Mouse (Mus musculus): ENCODE measurements around the gene Lalba.
"Not testable (repeated sequence)": the region's sequence is repeated elsewhere in the genome, so short reads cannot be mapped to it uniquely, and the experiment has no call there.

The Lalba gene

DNA sequence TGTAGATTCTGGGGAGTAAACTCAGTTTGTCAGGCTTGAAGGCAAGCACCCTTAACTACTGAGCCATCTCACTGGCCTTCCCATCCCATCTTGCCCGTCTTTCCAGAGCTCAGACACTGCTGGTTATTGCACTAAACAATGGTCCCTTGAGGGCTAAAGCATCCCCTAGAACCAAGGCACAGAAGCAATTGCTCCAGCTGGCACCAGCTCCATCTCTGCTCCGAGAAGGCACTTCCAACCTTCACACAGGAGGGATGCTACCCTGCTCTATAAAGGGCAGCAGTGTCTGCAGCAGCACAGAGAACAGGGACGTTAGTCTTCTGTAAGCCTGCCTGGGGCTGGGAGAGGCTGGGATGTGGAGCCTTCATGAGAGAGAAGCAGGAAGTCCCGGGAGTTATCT lies 9.6 kb upstream of the Lalba start, which contains the start of gene Olfr279:
Gene Olfr279 (plus strand): TSS at position 301 of the 400 bp plus-strand sequence.
- DNase-seq (ENCODE audit: low read depth, low spot score), result no peak

- DNase-seq (ENCODE audit: low read depth, low spot score), result no peak
These were observed 8.8 kb upstream of the Lalba start for GRCm38 (mm10) chr15:98491332-98491731.

DNA sequence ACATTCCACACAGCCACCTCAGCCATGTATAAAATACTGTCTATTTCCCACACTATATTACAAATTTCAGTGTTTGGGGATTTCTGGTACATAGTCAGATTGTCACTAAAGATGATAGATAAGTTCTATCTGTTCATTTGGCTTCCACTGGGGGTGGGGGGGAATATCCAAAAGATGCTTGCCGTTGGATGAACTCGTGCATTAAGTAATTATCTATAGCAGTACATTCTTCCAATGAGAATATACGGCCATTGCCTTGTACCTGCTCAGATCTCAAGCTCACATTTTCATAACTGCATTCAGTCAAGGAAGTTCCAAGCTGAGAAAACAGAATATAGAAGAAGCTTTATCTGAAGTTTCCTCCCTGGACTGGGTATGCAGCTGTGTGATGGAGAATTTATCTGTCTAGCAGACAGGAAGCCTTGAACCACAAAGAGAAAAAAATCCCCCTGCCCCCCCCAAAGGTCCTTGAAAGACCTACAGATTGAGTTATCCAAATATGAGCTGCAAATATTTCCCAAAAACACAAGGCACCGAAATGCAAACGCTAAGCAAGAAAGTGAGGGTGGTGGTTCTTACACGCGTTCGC lies 4.0 kb upstream of the Lalba start:
- no peak for DNase-seq (ENCODE audit: low read depth, low spot score)

DNA sequence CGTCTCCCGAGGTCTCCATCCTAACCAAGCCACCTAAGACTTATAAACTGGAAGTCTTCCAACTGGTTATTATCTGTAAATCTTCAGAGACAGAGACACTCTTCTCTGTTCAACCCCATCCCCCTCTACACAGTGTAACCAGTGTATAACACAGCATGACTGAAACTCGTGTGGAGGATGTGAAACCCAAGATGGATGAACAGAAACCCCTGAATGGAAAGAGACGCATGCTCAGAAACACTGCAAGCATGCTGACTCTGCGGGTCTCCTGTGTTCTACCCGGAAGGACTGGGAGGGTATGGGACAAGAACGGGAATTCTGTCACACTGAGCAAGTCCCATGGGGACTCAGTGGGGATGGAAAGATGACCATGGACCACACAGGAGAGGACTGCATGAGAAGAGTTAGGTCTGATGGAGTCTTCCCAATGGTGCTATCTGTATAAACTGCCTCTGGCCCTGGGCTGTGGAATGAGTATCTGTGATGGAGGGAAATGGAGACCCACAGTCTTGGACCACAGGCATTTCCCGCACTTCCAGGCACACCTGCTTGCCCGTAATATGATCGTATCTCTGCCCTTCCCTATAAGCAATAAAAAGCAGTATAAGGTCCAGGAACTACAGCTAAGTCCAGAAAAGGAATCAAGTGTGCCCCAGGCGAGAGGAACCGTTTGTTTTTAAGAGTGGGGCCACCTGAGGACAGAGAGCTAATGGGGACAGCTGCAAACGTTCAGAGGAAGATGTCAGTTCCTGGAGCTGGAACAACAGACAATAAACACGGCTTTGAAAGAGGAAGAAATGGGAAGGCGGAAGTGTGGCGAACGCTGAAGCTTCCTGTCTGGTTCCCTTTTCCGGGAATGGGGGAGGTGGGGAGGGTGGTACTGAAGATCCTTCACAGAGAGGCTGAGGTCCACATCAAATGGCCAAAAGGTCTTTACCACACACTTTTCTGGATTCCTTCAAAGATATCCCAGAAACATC lies 1.7 kb upstream of the Lalba start:
- DNase-seq (ENCODE audit: low read depth, low spot score), result no peak

DNA sequence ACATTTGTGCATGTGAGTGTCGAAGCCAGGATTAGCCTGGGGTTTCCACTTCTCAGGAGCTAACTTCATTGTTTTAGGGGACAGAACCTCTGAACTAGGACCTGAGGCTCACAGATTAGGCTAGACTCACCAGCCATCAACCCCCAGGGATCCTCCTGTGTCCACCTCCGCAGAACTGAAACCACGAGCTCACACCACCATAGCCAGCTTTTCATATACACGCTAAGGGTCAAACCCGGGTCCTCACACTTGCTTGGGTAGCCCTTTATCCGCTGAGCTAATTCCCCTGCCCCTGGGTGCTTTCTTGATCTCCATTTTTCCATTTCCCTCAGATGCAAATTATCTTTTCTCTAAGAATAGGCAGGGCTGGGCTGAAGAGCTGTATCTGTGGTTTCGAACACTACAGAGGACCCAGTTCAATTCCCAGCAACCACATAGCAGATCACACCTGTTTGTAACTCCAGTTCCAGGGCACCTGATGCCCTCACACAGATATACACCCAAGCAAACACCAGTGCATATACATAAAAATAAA lies 2.9 kb downstream of the Lalba start:
- DNase-seq (ENCODE audit: low read depth, low spot score), result no peak

GRCm38 (mm10) chr15:98476281-98476680 lies 6.2 kb downstream of the Lalba start:
- no peak for DNase-seq (ENCODE audit: low read depth, low spot score)

GRCm38 (mm10) chr15:98475382-98475781 lies 7.1 kb downstream of the Lalba start:
- no peak for DNase-seq (ENCODE audit: low read depth, low spot score)

GRCm38 (mm10) chr15:98474958-98475357 lies 7.6 kb downstream of the Lalba start:
- DNase-seq (ENCODE audit: low read depth, low spot score), result no peak

- DNase-seq (ENCODE audit: low read depth, low spot score), result no peak
These were observed 11.0 kb downstream of the Lalba start for GRCm38 (mm10) chr15:98471539-98471938.

GRCm38 (mm10) chr15:98469596-98469995 lies 12.9 kb downstream of the Lalba start, which contains the start of gene OR5BS1P:
TSS of gene OR5BS1P (plus strand) at chr15:98469896.
- no peak for DNase-seq (ENCODE audit: low read depth, low spot score)

- no peak for DNase-seq (ENCODE audit: low read depth, low spot score)
These were observed 30.2 kb downstream of the Lalba start, which contains the start of gene Olfr281 for GRCm38 (mm10) chr15:98452288-98452687. TSS of gene Olfr281 (plus strand) at chr15:98452588.

DNA sequence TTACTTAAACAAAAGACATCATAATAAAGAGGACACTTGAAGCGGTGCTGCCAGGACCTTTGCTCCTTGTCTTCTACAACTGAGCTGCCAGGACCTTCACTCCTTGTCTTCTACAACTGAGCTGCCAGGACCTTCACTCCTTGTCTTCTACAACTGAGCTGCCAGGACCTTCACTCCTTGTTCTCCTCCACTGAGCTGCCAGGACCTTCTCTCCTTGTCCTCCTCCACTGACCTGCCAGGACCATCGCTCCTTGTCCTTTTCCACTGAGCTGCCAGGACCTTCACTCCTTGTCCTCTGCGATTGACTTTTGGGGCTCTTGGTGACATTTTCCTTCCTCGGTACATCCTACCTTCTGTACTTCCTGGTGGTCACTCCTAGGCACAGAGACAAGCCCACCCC lies 34.0 kb downstream of the Lalba start:
- DNase-seq (ENCODE audit: low read depth, low spot score), result no peak

GRCm38 (mm10) chr15:98444561-98444960 lies 38.0 kb downstream of the Lalba start:
- no peak for DNase-seq (ENCODE audit: low read depth, low spot score)

DNA sequence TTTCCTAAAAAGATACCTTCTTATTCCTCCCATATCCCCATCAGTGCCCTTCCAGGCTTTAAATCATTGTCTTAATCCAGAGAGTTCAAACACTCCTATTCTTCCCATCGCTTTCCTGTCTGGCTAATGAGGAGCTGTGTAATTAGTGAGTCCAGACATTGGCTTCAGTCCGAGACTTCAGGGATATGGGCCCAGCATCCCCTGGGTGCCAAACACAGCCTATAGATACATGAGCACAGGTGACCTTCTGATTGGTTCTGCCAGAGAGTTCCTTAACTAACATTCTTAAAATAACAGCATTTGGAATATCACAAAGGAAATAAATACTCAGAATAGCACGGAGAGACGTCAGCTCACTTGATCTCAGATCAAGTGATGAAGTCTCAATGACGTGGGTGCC lies 51.6 kb downstream of the Lalba start, which contains the start of gene Olfr282:
Gene Olfr282 (plus strand): TSS at position 301 of the 400 bp plus-strand sequence.
- not testable (repeated sequence) for DNase-seq (ENCODE audit: low read depth, low spot score)

Data from brain, embryonic 18.5 days (tissue).